Mouse (Mus musculus) midbrain, embryonic 14.5 days (tissue): ENCODE measurements at regions not wholly inside any gene's neighbourhood (a gene's known extent, or its start where the extent isn't known, plus 50 kb on each side); places are given as distances from the start of the nearest gene placed in this dataset.

ENCODE experiments used
- ATAC-seq: fragments of 200-750 bp; cut with Nextera tagmentation; 2 replicates; pipeline ENCODE4 v1.8.0; 2017; ENCODE audit warnings: moderate number of reproducible peaks, moderate library complexity; ENCODE audit not compliant: low FRiP score, low TSS enrichment
- DNase-seq: peaks from one replicate; pipeline ENCODE4 v3.0.0-alpha.2; 2015
- H3K27ac ChIP-seq: fragments of 300-500 bp; sonication (generic); replicated peaks from 2 replicates; pipeline ENCODE4 v1.5.1; 2014; ENCODE audit warnings: mild to moderate bottlenecking, low read depth, low read length, moderate library complexity
- H3K27me3 ChIP-seq: fragments of 300-500 bp; sonication (generic); 2 replicates; pipeline ENCODE4 v1.6.1; 2014; ENCODE audit warnings: low read length, control low read depth, mixed read lengths; ENCODE audit not compliant: control insufficient read depth, insufficient read depth
- H3K36me3 ChIP-seq: fragments of 300-500 bp; sonication (generic); 2 replicates; pipeline ENCODE4 v1.6.1; 2014; ENCODE audit warnings: low read length, control low read depth; ENCODE audit not compliant: control insufficient read depth, insufficient read depth
- H3K4me1 ChIP-seq: fragments of 300-500 bp; sonication (generic); 2 replicates; pipeline ENCODE4 v1.6.1; 2014; ENCODE audit warnings: mild to moderate bottlenecking, antibody characterized with exemption, low read length, control low read depth; ENCODE audit not compliant: control insufficient read depth, insufficient read depth
- H3K4me2 ChIP-seq: fragments of 300-500 bp; sonication (generic); 2 replicates; pipeline ENCODE4 v1.6.1; 2014; ENCODE audit warnings: mild to moderate bottlenecking, low read length, moderate library complexity
- H3K4me3 ChIP-seq: fragments of 300-500 bp; sonication (generic); replicated peaks from 2 replicates; pipeline ENCODE4 v1.5.1; 2014; ENCODE audit warnings: low read depth, low read length
- H3K9ac ChIP-seq: fragments of 300-500 bp; sonication (generic); replicated peaks from 2 replicates; pipeline ENCODE4 v1.6.1; 2014; ENCODE audit warnings: mild to moderate bottlenecking, low read length, moderate library complexity
- H3K9me3 ChIP-seq: fragments of 300-500 bp; sonication (generic); 2 replicates; pipeline ENCODE4 v1.6.1; 2016; ENCODE audit warnings: low read length, control low read depth, mixed read lengths; ENCODE audit not compliant: control insufficient read depth
- WGBS: fragments of 180-500 bp; shearing (Covaris S2); extraction: QIAGEN DNeasy Blood & Tissue Kit; methylation state at CpG from one replicate; pipeline ENCODE4 v1.1.7; 2014; 5-methylcytosine and 5-hydroxymethylcytosine counted together

GRCm38 (mm10) chr8:6813816-6814215 is 1708.7 kb upstream of the Slc10a2 start:
- Histone ChIP-seq H3K9ac (no peak overlapping the region), H3K4me3 (no peak overlapping the region), H3K27me3 (no peaks in the 10 kb centered on the region), H3K4me2 (no peak overlapping the region), H3K9me3 (no peaks in the 10 kb centered on the region), H3K4me1 (no peaks in the 10 kb centered on the region), H3K27ac (no peak overlapping the region), H3K36me3 (no peaks in the 10 kb centered on the region)
- WGBS: 84% methylated on average over 3 of the region's 3 CpGs
- ATAC-seq (no peak), DNase-seq (no peak)

GRCm38 (mm10) chr8:6807116-6807515 is 1702.0 kb upstream of the Slc10a2 start:
- no peaks in the 10 kb centered on the region for H3K4me1 ChIP-seq
- H3K36me3 ChIP-seq: no peaks in the 10 kb centered on the region
- no peak overlapping the region for H3K27ac ChIP-seq
- no peak for ATAC-seq
- no peak overlapping the region for H3K9ac ChIP-seq
- no peak overlapping the region for H3K4me3 ChIP-seq
- no peaks in the 10 kb centered on the region for H3K9me3 ChIP-seq
- no peaks in the 10 kb centered on the region for H3K27me3 ChIP-seq
- H3K4me2 ChIP-seq: no peak overlapping the region
- no peak for DNase-seq
- 50% methylated on average over 2 of the region's 2 CpGs for WGBS

GRCm38 (mm10) chr8:6803199-6803598 is 1698.0 kb upstream of the Slc10a2 start:
- 81% methylated on average over 1 of the region's 1 CpGs for WGBS

GRCm38 (mm10) chr8:6801076-6801475 is 1695.9 kb upstream of the Slc10a2 start:
- Histone ChIP-seq H3K9ac (no peak overlapping the region), H3K27ac (no peak overlapping the region), H3K4me2 (no peak overlapping the region), H3K27me3 (no peaks in the 10 kb centered on the region), H3K4me1 (no peaks in the 10 kb centered on the region), H3K4me3 (no peak overlapping the region), H3K36me3 (no peaks in the 10 kb centered on the region), H3K9me3 (no peaks in the 10 kb centered on the region)
- no peak for DNase-seq
- ATAC-seq: no peak

More at GRCm38 (mm10) chr8:6803199-6803598, 1698.0 kb upstream of the Slc10a2 start:
- Histone ChIP-seq H3K27ac (no peak overlapping the region), H3K36me3 (no peaks in the 10 kb centered on the region), H3K9me3 (no peaks in the 10 kb centered on the region), H3K4me2 (no peak overlapping the region), H3K9ac (no peak overlapping the region), H3K27me3 (no peaks in the 10 kb centered on the region), H3K4me3 (no peak overlapping the region), H3K4me1 (no peaks in the 10 kb centered on the region)
- DNase-seq (no peak), ATAC-seq (no peak)

GRCm38 (mm10) chr8:6789096-6789495 is 1683.9 kb upstream of the Slc10a2 start:
- Histone ChIP-seq H3K4me2 (no peak overlapping the region), H3K9ac (no peak overlapping the region), H3K9me3 (no peaks in the 10 kb centered on the region), H3K36me3 (no peaks in the 10 kb centered on the region), H3K4me3 (no peak overlapping the region), H3K4me1 (no peaks in the 10 kb centered on the region), H3K27ac (no peak overlapping the region), H3K27me3 (no peaks in the 10 kb centered on the region)
- ATAC-seq: no peak
- 74% methylated on average over 1 of the region's 1 CpGs for WGBS
- DNase-seq: no peak

GRCm38 (mm10) chr8:6780983-6781382 is 1675.8 kb upstream of the Slc10a2 start:
- Histone ChIP-seq H3K4me3 (no peak overlapping the region), H3K27me3 (no peaks in the 10 kb centered on the region), H3K4me1 (no peaks in the 10 kb centered on the region), H3K9me3 (no peaks in the 10 kb centered on the region), H3K36me3 (no peaks in the 10 kb centered on the region), H3K27ac (no peak overlapping the region), H3K9ac (no peak overlapping the region), H3K4me2 (no peak overlapping the region)
- no peak for DNase-seq
- no peak for ATAC-seq

GRCm38 (mm10) chr8:6775103-6775502 is 1670.0 kb upstream of the Slc10a2 start:
- ATAC-seq: no peak
- no peaks in the 10 kb centered on the region for H3K36me3 ChIP-seq
- no peaks in the 10 kb centered on the region for H3K9me3 ChIP-seq
- no peak overlapping the region for H3K4me2 ChIP-seq
- H3K9ac ChIP-seq: no peak overlapping the region
- H3K4me3 ChIP-seq: no peak overlapping the region
- H3K27me3 ChIP-seq: no peaks in the 10 kb centered on the region
- WGBS: 76% methylated on average over 3 of the region's 3 CpGs
- DNase-seq: no peak
- no peak overlapping the region for H3K27ac ChIP-seq
- no peaks in the 10 kb centered on the region for H3K4me1 ChIP-seq

GRCm38 (mm10) chr8:6729571-6729970 is 1624.4 kb upstream of the Slc10a2 start:
- no peak overlapping the region for H3K9ac ChIP-seq
- no peak for ATAC-seq
- H3K36me3 ChIP-seq: no peaks in the 10 kb centered on the region
- H3K4me1 ChIP-seq: no peaks in the 10 kb centered on the region
- 48% methylated on average over 3 of the region's 3 CpGs for WGBS
- H3K4me2 ChIP-seq: no peak overlapping the region
- no peak for DNase-seq
- H3K9me3 ChIP-seq: no peaks in the 10 kb centered on the region
- no peaks in the 10 kb centered on the region for H3K27me3 ChIP-seq
- H3K4me3 ChIP-seq: no peak overlapping the region
- no peak overlapping the region for H3K27ac ChIP-seq

- Histone ChIP-seq H3K9ac (no peak overlapping the region), H3K4me1 (no peaks in the 10 kb centered on the region), H3K27me3 (no peaks in the 10 kb centered on the region), H3K27ac (no peak overlapping the region), H3K4me2 (no peak overlapping the region), H3K4me3 (no peak overlapping the region), H3K36me3 (no peaks in the 10 kb centered on the region), H3K9me3 (no peaks in the 10 kb centered on the region)
- 78% methylated on average over 3 of the region's 3 CpGs for WGBS
- DNase-seq: no peak
- ATAC-seq: no peak
These were observed 1603.8 kb upstream of the Slc10a2 start for GRCm38 (mm10) chr8:6708886-6709449.
